In the genomic region with DNA sequence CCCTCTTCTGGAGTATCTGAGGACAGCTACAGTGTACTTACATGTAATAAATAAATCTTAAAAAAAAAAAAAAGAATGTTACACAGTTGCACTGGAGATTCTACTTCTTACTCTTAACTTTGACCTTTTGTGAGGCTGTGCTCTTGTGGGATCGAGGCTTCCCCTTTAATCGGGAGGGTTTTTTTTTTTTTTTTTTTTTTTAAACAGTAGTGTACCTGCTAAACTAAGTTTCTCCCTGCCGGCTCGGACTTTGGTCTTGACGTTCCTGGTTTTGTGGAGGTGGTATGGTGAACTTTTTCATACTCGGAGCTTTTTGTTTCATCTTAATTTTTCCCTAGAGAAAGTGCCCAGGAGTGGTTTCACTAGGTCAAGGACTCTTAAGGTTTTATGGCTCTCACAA, we compare ENCODE assay signal across 17 mouse cellular contexts. TPM values are rescaled to one million over a fixed set of nuclear protein-coding genes. Genes with fewer than 3 reads are reported as not detected.
DNase-seq lines count a peak whose midpoint lies in the region; ATAC-seq and TF ChIP-seq lines count a peak whose summit lies in the region.
"Had no signal": no experiment of that assay in that cellular context is flagged by ENCODE, and none has a peak within 500 bp of the region (broad histone marks: within the 10 kb centered on the region; RNA-seq: fewer than 3 reads in every experiment).

No protein-coding gene starts in this region.

- dilution Hi-C loops in CH12.LX (cut with MboI; ENCODE audit: extremely low pct_ligation_motif_present, extremely low pct_unique_long_range_greater_than_20kb, low sequenced_read_pairs) = no loop called here

- no peak overlapping the region; the same call in 1 of the 2 replicates for H3K27ac ChIP-seq in heart, adult 2 months
- no peak overlapping the region for H3K27ac ChIP-seq in heart, embryonic 12.5 days (ENCODE audit: poor library complexity, severe bottlenecking)
- no peak overlapping the region for H3K27ac ChIP-seq in kidney, embryonic 15.5 days
- no peak overlapping the region for H3K27ac ChIP-seq in CH12.LX (ENCODE audit: insufficient read depth, low read depth)
- H3K27ac ChIP-seq in liver, embryonic 14.5 days = no peak overlapping the region
- H3K27ac ChIP-seq: hindbrain, embryonic 12.5 days; midbrain, embryonic 12.5 days had no signal

- no peak for ATAC-seq in heart, embryonic 12.5 days (ENCODE audit: insufficient number of reproducible peaks, low FRiP score)
- no peak for ATAC-seq in kidney, embryonic 15.5 days (replicated peaks; ENCODE audit: low FRiP score)
- no peak for ATAC-seq in liver, embryonic 14.5 days (ENCODE audit: insufficient read depth)
- ATAC-seq: forebrain, postnatal 0 days had no signal

- peaks cover 9% of the 10 kb centered on the region for H3K36me3 ChIP-seq in heart, adult 2 months (ENCODE audit: control insufficient read depth, insufficient read depth, low read length)
- peaks cover 9% of the 10 kb centered on the region for H3K36me3 ChIP-seq in heart, embryonic 12.5 days
- peaks cover 8% of the 10 kb centered on the region; the same call in 1 of the 2 replicates for H3K36me3 ChIP-seq in kidney, embryonic 15.5 days
- peaks cover 0 to 21% of the 10 kb centered on the region in 2 experiments for H3K36me3 ChIP-seq in CH12.LX (replicated peaks in 1 of 2; ENCODE audit: control insufficient read depth in 1 of 2, insufficient read depth in 1 of 2, low read length in 1 of 2)
- no peaks in the 10 kb centered on the region; the same call in none of the 2 replicates for H3K36me3 ChIP-seq in liver, embryonic 14.5 days (replicated peaks; ENCODE audit: control insufficient read depth, insufficient read depth, low read depth)

- no peak overlapping the region for H3K4me2 ChIP-seq in heart, embryonic 12.5 days
- no peak overlapping the region for H3K4me2 ChIP-seq in kidney, embryonic 15.5 days
- no peak overlapping the region for H3K4me2 ChIP-seq in CH12.LX (ENCODE audit: insufficient read depth, low read depth, poor library complexity, severe bottlenecking)
- H3K4me2 ChIP-seq in liver, embryonic 14.5 days (ENCODE audit: low read depth) = peak overlapping the region; percentile 24; the same call in 1 of the 2 replicates

- in situ Hi-C loops in CH12.LX (cut with MboI; ENCODE audit: low pct_ligation_motif_present, low pct_unique_long_range_greater_than_20kb, low sequenced_read_pairs) = no loop called here

- no peak overlapping the region for H3K9ac ChIP-seq in heart, adult 2 months (ENCODE audit: low read depth, low read length)
- H3K9ac ChIP-seq in heart, embryonic 12.5 days = no peak overlapping the region
- H3K9ac ChIP-seq in kidney, embryonic 15.5 days = no peak overlapping the region
- no peak overlapping the region for H3K9ac ChIP-seq in CH12.LX (ENCODE audit: insufficient read depth, low read depth)
- H3K9ac ChIP-seq in liver, embryonic 14.5 days (replicated peaks) = no peak overlapping the region
- H3K9ac ChIP-seq: forebrain, postnatal 0 days; midbrain, embryonic 12.5 days had no signal

- TF ChIP-seq EP300 in heart, adult 2 months (IDR thresholded peaks at IDR 0.05; ENCODE audit: insufficient read depth, low read depth, low read length) = no peak
- no peak for TF ChIP-seq EP300 in CH12.LX (IDR thresholded peaks at IDR 0.05; ENCODE audit: low read length)
- TF ChIP-seq EP300 in liver, embryonic 14.5 days (IDR thresholded peaks at IDR 0.05; ENCODE audit: low read depth) = no peak

- no peak for TF ChIP-seq POLR2A in heart, adult 2 months (IDR thresholded peaks at IDR 0.05; ENCODE audit: insufficient read depth, low read depth, low read length)
- no peak for TF ChIP-seq POLR2A in CH12.LX (IDR thresholded peaks at IDR 0.05; ENCODE audit: low read depth, low read length)

- no peak for DNase-seq in heart, adult 2 months
- peak; percentile 34 to 64 for DNase-seq in kidney, postnatal 25 days
- DNase-seq in CH12.LX (ENCODE audit: extremely low read depth) = no peak
- DNase-seq in liver, embryonic 14.5 days (ENCODE audit: low read depth in 3 of 3, low spot score in 3 of 3) = no peak
- DNase-seq in thymus, postnatal 14 days = no peak
- DNase-seq in cerebellum, adult 9-11 months = no peak
- DNase-seq: cerebellum, adult 11 months; cerebellum, postnatal 36 days; forebrain, postnatal 0 days; gastrocnemius, postnatal 10 days; kidney, adult 11 months; lung, postnatal 4 days; right cerebral cortex, postnatal 4 days had no signal

- TF ChIP-seq RAD21 in CH12.LX (IDR thresholded peaks at IDR 0.05; ENCODE audit: low read depth, low read length) = no peak

- H3K27me3 ChIP-seq in heart, adult 2 months (ENCODE audit: control insufficient read depth, insufficient read depth, low read length) = no peaks in the 10 kb centered on the region
- no peaks in the 10 kb centered on the region for H3K27me3 ChIP-seq in heart, embryonic 12.5 days (replicated peaks)
- H3K27me3 ChIP-seq in kidney, embryonic 15.5 days = no peaks in the 10 kb centered on the region
- no peaks in the 10 kb centered on the region for H3K27me3 ChIP-seq in CH12.LX (replicated peaks)
- no peaks in the 10 kb centered on the region for H3K27me3 ChIP-seq in liver, embryonic 14.5 days (ENCODE audit: control insufficient read depth, insufficient read depth, low read length)
- H3K27me3 ChIP-seq: hindbrain, embryonic 12.5 days; midbrain, embryonic 12.5 days had no signal

- TF ChIP-seq CTCF in heart, adult 2 months (IDR thresholded peaks at IDR 0.05) = peak; percentile 23; the same call in 1 of the 2 replicates
- no peak for TF ChIP-seq CTCF in CH12.LX (conservative IDR thresholded peaks at IDR 0.05 in 1 of 2, IDR thresholded peaks at IDR 0.05 in 1 of 2; ENCODE audit: low read depth in 2 of 2, low read length in 2 of 2)
- no peak for TF ChIP-seq CTCF in liver, embryonic 14.5 days (IDR thresholded peaks at IDR 0.05; ENCODE audit: low read depth)

- peaks cover 11% of the 10 kb centered on the region for H3K4me1 ChIP-seq in heart, adult 2 months (ENCODE audit: control insufficient read depth, insufficient read depth, low read length)
- peaks cover 52% of the 10 kb centered on the region for H3K4me1 ChIP-seq in heart, embryonic 12.5 days (replicated peaks)
- peaks cover 43% of the 10 kb centered on the region for H3K4me1 ChIP-seq in kidney, embryonic 15.5 days
- H3K4me1 ChIP-seq in CH12.LX (ENCODE audit: control insufficient read depth in 1 of 2, insufficient read depth in 2 of 2) = peaks cover 2 to 49% of the 10 kb centered on the region in 2 experiments; a peak in 3 of 4 replicates
- peaks cover 8 to 18% of the 10 kb centered on the region in 2 experiments; a peak in 3 of 4 replicates for H3K4me1 ChIP-seq in liver, embryonic 14.5 days (replicated peaks; ENCODE audit: control insufficient read depth in 2 of 2, insufficient read depth in 2 of 2, low read length in 1 of 2)

- no peak overlapping the region for H3K4me3 ChIP-seq in heart, adult 2 months
- no peak overlapping the region for H3K4me3 ChIP-seq in heart, embryonic 12.5 days
- no peak overlapping the region for H3K4me3 ChIP-seq in kidney, embryonic 15.5 days (replicated peaks)
- H3K4me3 ChIP-seq in CH12.LX (replicated peaks in 1 of 3; ENCODE audit: low read depth in 2 of 3, low read length in 2 of 3, poor library complexity in 1 of 3) = no peak overlapping the region
- H3K4me3 ChIP-seq in liver, embryonic 14.5 days (ENCODE audit: insufficient read depth in 1 of 2, low read depth in 2 of 2, low read length in 2 of 2) = no peak overlapping the region
- H3K4me3 ChIP-seq: hindbrain, embryonic 12.5 days had no signal

- intact Hi-C loops in heart, adult 2 months (cut with DNase I) = loop anchor here (5.0 kb wide), 2 partner anchors 122 to 318 kb away; partner anchors contain the start of genes Naa25 and Sh2b3

- WGBS in heart, adult 2 months = 65% methylated on average over 6 of the region's 6 CpGs
- 85% methylated on average over 6 of the region's 6 CpGs for WGBS in heart, embryonic 12.5 days
- WGBS in kidney, embryonic 15.5 days = 73% methylated on average over 6 of the region's 6 CpGs
- 59% methylated on average over 6 of the region's 6 CpGs for WGBS in liver, embryonic 14.5 days (ENCODE audit: insufficient replicate concordance)

- H3K9me3 ChIP-seq in heart, embryonic 12.5 days (replicated peaks) = no peaks in the 10 kb centered on the region
- no peaks in the 10 kb centered on the region for H3K9me3 ChIP-seq in kidney, embryonic 15.5 days (replicated peaks)
- no peaks in the 10 kb centered on the region for H3K9me3 ChIP-seq in CH12.LX (replicated peaks; ENCODE audit: low read length)
- no peaks in the 10 kb centered on the region for H3K9me3 ChIP-seq in liver, embryonic 14.5 days (ENCODE audit: control insufficient read depth, low read length)
- H3K9me3 ChIP-seq: hindbrain, embryonic 12.5 days; midbrain, embryonic 12.5 days had no signal

- H3K79me2 ChIP-seq in heart, adult 2 months (replicated peaks; ENCODE audit: control insufficient read depth, insufficient read depth, low read length) = peaks cover 11% of the 10 kb centered on the region
- 0 out of 2 replicates have a peak, but pooled peaks cover 6% of the 10 kb centered on the region for H3K79me2 ChIP-seq in CH12.LX (replicated peaks; ENCODE audit: control insufficient read depth, extremely low read depth, insufficient read depth, poor library complexity, severe bottlenecking)

RNA-seq across cellular contexts. Expression of gene Atxn2, which starts 3.8 kb away (rescaled TPM):
- total RNA-seq in heart, adult 2 months (2021) = 100 to 1,000 TPM; 155 to 161 TPM
- 133 and 139 TPM in 2 replicates for polyA plus RNA-seq in heart, adult 2 months (2012; rRNA removed)
- 82.4 and 83.2 TPM in 2 replicates for polyA plus RNA-seq in heart, embryonic 12.5 days (2016; fragmentation: Nextera tagmentation; extraction: Ambion mirVana)
- 50.1 and 54.9 TPM in 2 replicates for polyA plus RNA-seq in kidney, embryonic 15.5 days (2015; fragmentation: Nextera tagmentation; extraction: Ambion mirVana)
- total RNA-seq in CH12.LX (2012; rRNA removed) (8.3 and 8.5 TPM in 2 replicates), CH12.LX (2014; rRNA removed) (5.9 and 7.7 TPM in 2 replicates)
- polyA plus RNA-seq in CH12.LX (2012; ENCODE audit: insufficient read length, low read depth) = 40.5 and 58.4 TPM in 2 replicates
- 24.1 and 24.6 TPM in 2 replicates for polyA plus RNA-seq in liver, embryonic 14.5 days (2012; rRNA removed)
- polyA plus RNA-seq in liver, embryonic 14.5 days (2014; fragmentation: Nextera tagmentation; extraction: Ambion mirVana) = 19.3 and 20.5 TPM in 2 replicates

RNA-seq across cellular contexts. Expression of gene Brap, which starts 54.6 kb away (rescaled TPM):
- total RNA-seq in heart, adult 2 months (2021) = 10 to 100 TPM; 27.8 to 29.8 TPM
- polyA plus RNA-seq in heart, adult 2 months (2012; rRNA removed) = 16.6 and 23.1 TPM in 2 replicates
- polyA plus RNA-seq in heart, embryonic 12.5 days (2016; fragmentation: Nextera tagmentation; extraction: Ambion mirVana) = 32.8 and 34.8 TPM in 2 replicates
- 35.0 and 36.1 TPM in 2 replicates for polyA plus RNA-seq in kidney, embryonic 15.5 days (2015; fragmentation: Nextera tagmentation; extraction: Ambion mirVana)
- total RNA-seq in CH12.LX (2012; rRNA removed) = 23.7 and 27.4 TPM in 2 replicates
- 29.0 and 33.3 TPM in 2 replicates for total RNA-seq in CH12.LX (2014; rRNA removed)
- 28.0 and 29.8 TPM in 2 replicates for polyA plus RNA-seq in CH12.LX (2012; ENCODE audit: insufficient read length, low read depth)
- 9.7 and 12.5 TPM in 2 replicates for polyA plus RNA-seq in liver, embryonic 14.5 days (2012; rRNA removed)
- polyA plus RNA-seq in liver, embryonic 14.5 days (2014; fragmentation: Nextera tagmentation; extraction: Ambion mirVana) = 22.7 and 22.9 TPM in 2 replicates

RNA-seq across cellular contexts. Expression of gene Acad10, which starts 54.6 kb away (rescaled TPM):
- total RNA-seq in heart, adult 2 months (2021) = 10 to 100 TPM; 24.1 to 24.7 TPM
- polyA plus RNA-seq in heart, adult 2 months (2012; rRNA removed) = 5.2 and 6.6 TPM in 2 replicates
- polyA plus RNA-seq in heart, embryonic 12.5 days (2016; fragmentation: Nextera tagmentation; extraction: Ambion mirVana) = 1.4 and 1.5 TPM in 2 replicates
- 3.1 and 3.6 TPM in 2 replicates for polyA plus RNA-seq in kidney, embryonic 15.5 days (2015; fragmentation: Nextera tagmentation; extraction: Ambion mirVana)
- 2.2 and 4.2 TPM in 2 replicates for total RNA-seq in CH12.LX (2012; rRNA removed)
- 2.4 and 2.7 TPM in 2 replicates for total RNA-seq in CH12.LX (2014; rRNA removed)
- polyA plus RNA-seq in CH12.LX (2012; ENCODE audit: insufficient read length, low read depth) = 2.1 and 2.7 TPM in 2 replicates
- 1.6 and 1.7 TPM in 2 replicates for polyA plus RNA-seq in liver, embryonic 14.5 days (2012; rRNA removed)
- polyA plus RNA-seq in liver, embryonic 14.5 days (2014; fragmentation: Nextera tagmentation; extraction: Ambion mirVana) = 2.2 and 2.6 TPM in 2 replicates

Comparison
In these comparisons a context has a peak if more than half of its experiments do, and no peak if none do; other contexts are left out.
1. DNase-seq: peak in kidney, postnatal 25 days (2 of 2); none in heart, adult 2 months (0 of 2), CH12.LX (single experiment), liver, embryonic 14.5 days (0 of 3), thymus, postnatal 14 days (single experiment) and cerebellum, adult 9-11 months (single experiment).